Mouse (Mus musculus) ZHBTc4 (cell line): ENCODE measurements around the gene Rab33a.

Experiments
- DNase-seq: peaks from one replicate; pipeline ENCODE4 v3.0.0-alpha.2; 2011; ENCODE audit warnings: low read depth, low spot score

The Rab33a gene

GRCm38 (mm10) chrX:48518808-48519548 lies at the start of gene Rab33a:
TSS of gene Rab33a (plus strand) at chrX:48519285.
- peak; percentile 56 for DNase-seq

- no peak for DNase-seq
Measured at GRCm38 (mm10) chrX:48481095-48481494, 38.0 kb upstream of the Rab33a start.

GRCm38 (mm10) chrX:48481687-48482086 lies 37.4 kb upstream of the Rab33a start:
- no peak for DNase-seq

GRCm38 (mm10) chrX:48493763-48494162 lies 25.3 kb upstream of the Rab33a start:
- DNase-seq = no peak

- DNase-seq = peak; percentile 96
Measured at GRCm38 (mm10) chrX:48513166-48513807, 5.8 kb upstream of the Rab33a start, which contains the start of gene Aifm1. TSS of gene Aifm1 (minus strand) at chrX:48513563.

GRCm38 (mm10) chrX:48513824-48514223 lies 5.3 kb upstream of the Rab33a start:
- DNase-seq = peak; percentile 26

GRCm38 (mm10) chrX:48518211-48518807 lies 776 bp upstream of the Rab33a start:
- DNase-seq = peak; percentile 62

GRCm38 (mm10) chrX:48519549-48520085 lies 532 bp downstream of the Rab33a start:
- DNase-seq = no peak

- no peak for DNase-seq
Measured at GRCm38 (mm10) chrX:48521651-48522050, 2.6 kb downstream of the Rab33a start.

GRCm38 (mm10) chrX:48523512-48523911 lies 4.4 kb downstream of the Rab33a start:
- DNase-seq = no peak

- DNase-seq = no peak
Measured at GRCm38 (mm10) chrX:48525332-48525731, 6.2 kb downstream of the Rab33a start.

- no peak for DNase-seq
Measured at GRCm38 (mm10) chrX:48525866-48526265, 6.8 kb downstream of the Rab33a start.

- no peak for DNase-seq
Measured at GRCm38 (mm10) chrX:48526435-48526834, 7.3 kb downstream of the Rab33a start.

GRCm38 (mm10) chrX:48532175-48532574 lies 13.1 kb downstream of the Rab33a start:
- DNase-seq = peak; percentile 82
